25 mouse cellular contexts compared by ENCODE assay signal in the genomic region with DNA sequence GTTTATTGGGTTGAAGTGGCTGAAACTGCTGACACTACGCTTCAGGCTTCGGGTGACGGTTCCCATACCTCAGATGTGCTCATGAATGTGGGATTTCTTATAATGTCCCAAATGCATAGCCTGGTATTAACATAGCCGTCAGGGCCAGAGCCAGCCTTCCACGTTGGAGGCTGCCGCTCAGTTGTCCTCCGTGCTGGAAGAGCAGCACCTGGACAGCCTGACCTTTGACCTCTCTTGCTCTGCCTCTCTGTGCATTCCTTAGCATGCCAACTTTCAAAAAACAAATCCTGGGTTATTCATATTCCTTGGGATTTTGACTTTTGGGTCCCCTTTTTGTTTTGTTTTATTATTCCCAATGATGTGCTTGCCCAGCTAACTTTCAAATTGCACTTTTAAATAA. TPM values are rescaled to one million over a fixed set of nuclear protein-coding genes. Genes with fewer than 3 reads are reported as not detected.
DNase-seq lines count a peak whose midpoint lies in the region; ATAC-seq and TF ChIP-seq lines count a peak whose summit lies in the region.
"Had no signal": no experiment of that assay in that cellular context is flagged by ENCODE, and none has a peak within 500 bp of the region (broad histone marks: within the 10 kb centered on the region; RNA-seq: fewer than 3 reads in every experiment).

No protein-coding gene starts in this region.

- no peak overlapping the region for H3K4me2 ChIP-seq in embryonic facial prominence, embryonic 12.5 days (replicated peaks)
- H3K4me2 ChIP-seq in neural tube, embryonic 13.5 days = no peak overlapping the region
- H3K4me2 ChIP-seq: heart, embryonic 15.5 days; liver, embryonic 15.5 days; lung, embryonic 15.5 days; midbrain, embryonic 12.5 days had no signal

- H3K4me1 ChIP-seq in embryonic facial prominence, embryonic 12.5 days = peaks cover 24% of the 10 kb centered on the region
- H3K4me1 ChIP-seq in embryonic facial prominence, embryonic 10.5 days = peaks cover 41% of the 10 kb centered on the region
- H3K4me1 ChIP-seq in neural tube, embryonic 13.5 days (replicated peaks) = peaks cover 67% of the 10 kb centered on the region

- no peak for TF ChIP-seq CTCF in layer of hippocampus, adult 2 months (conservative IDR thresholded peaks at IDR 0.05)

- no peak for DNase-seq in embryonic facial prominence, embryonic 10.5 days (ENCODE audit: low spot score)
- DNase-seq in layer of hippocampus, adult 2 months (ENCODE audit: low spot score in 2 of 2) = no peak
- DNase-seq in layer of hippocampus, adult 18-20 months (ENCODE audit: low spot score in 2 of 2) = no peak
- DNase-seq in neural tube, embryonic 10.5 days (ENCODE audit: extremely low spot score, low spot score) = no peak
- DNase-seq in spleen, postnatal 10 days (ENCODE audit: low spot score in 2 of 2) = no peak
- DNase-seq in right cerebral cortex, adult 18-20 months = no peak
- DNase-seq: adrenal gland, adult 8-10 months; cerebellum, adult 2 months; cerebellum, postnatal 14 days; gastrocnemius, postnatal 25 days; kidney, adult 18-20 months; kidney, postnatal 10 days; left cerebral cortex, postnatal 4 days had no signal

- H3K27ac ChIP-seq in embryonic facial prominence, embryonic 12.5 days = 0 out of 2 replicates have a peak overlapping the region, but pooled peaks have one; percentile 25
- H3K27ac ChIP-seq in embryonic facial prominence, embryonic 10.5 days (replicated peaks) = no peak overlapping the region
- H3K27ac ChIP-seq in layer of hippocampus, adult 2 months = peak overlapping the region; percentile 93
- H3K27ac ChIP-seq in neural tube, embryonic 13.5 days (replicated peaks) = peak overlapping the region; percentile 47; the same call in 1 of the 2 replicates
- H3K27ac ChIP-seq: heart, embryonic 10.5 days; heart, embryonic 15.5 days; liver, embryonic 15.5 days; lung, embryonic 15.5 days had no signal

- H3K36me3 ChIP-seq in embryonic facial prominence, embryonic 12.5 days = peaks cover 55% of the 10 kb centered on the region
- H3K36me3 ChIP-seq in embryonic facial prominence, embryonic 10.5 days (replicated peaks) = peaks cover 94% of the 10 kb centered on the region
- H3K36me3 ChIP-seq in neural tube, embryonic 13.5 days = peaks cover 58% of the 10 kb centered on the region

- H3K27me3 ChIP-seq in embryonic facial prominence, embryonic 12.5 days = no peaks in the 10 kb centered on the region
- no peaks in the 10 kb centered on the region for H3K27me3 ChIP-seq in embryonic facial prominence, embryonic 10.5 days (replicated peaks; ENCODE audit: low read depth, poor library complexity, severe bottlenecking)
- H3K27me3 ChIP-seq in neural tube, embryonic 13.5 days = no peaks in the 10 kb centered on the region
- H3K27me3 ChIP-seq: CH12.LX; heart, embryonic 15.5 days; liver, embryonic 15.5 days; lung, embryonic 15.5 days; midbrain, embryonic 12.5 days had no signal

- H3K9me3 ChIP-seq in embryonic facial prominence, embryonic 12.5 days = no peaks in the 10 kb centered on the region
- H3K9me3 ChIP-seq in embryonic facial prominence, embryonic 10.5 days = no peaks in the 10 kb centered on the region
- no peaks in the 10 kb centered on the region for H3K9me3 ChIP-seq in neural tube, embryonic 13.5 days
- H3K9me3 ChIP-seq: G1E; heart, embryonic 10.5 days; heart, embryonic 15.5 days; liver, embryonic 15.5 days; lung, embryonic 15.5 days; midbrain, embryonic 12.5 days had no signal

- no peak overlapping the region for H3K9ac ChIP-seq in embryonic facial prominence, embryonic 12.5 days
- H3K9ac ChIP-seq in neural tube, embryonic 13.5 days = no peak overlapping the region
- H3K9ac ChIP-seq: heart, embryonic 15.5 days; liver, embryonic 15.5 days; lung, embryonic 15.5 days; midbrain, embryonic 12.5 days had no signal

- ATAC-seq in embryonic facial prominence, embryonic 12.5 days (ENCODE audit: insufficient number of reproducible peaks, insufficient read depth, low FRiP score, low TSS enrichment) = no peak
- ATAC-seq in neural tube, embryonic 13.5 days (ENCODE audit: low read depth) = no peak
- ATAC-seq: hindbrain, embryonic 16.5 days had no signal

- H3K4me3 ChIP-seq in embryonic facial prominence, embryonic 12.5 days = no peak overlapping the region
- no peak overlapping the region for H3K4me3 ChIP-seq in embryonic facial prominence, embryonic 10.5 days
- no peak overlapping the region for H3K4me3 ChIP-seq in layer of hippocampus, adult 2 months
- H3K4me3 ChIP-seq in neural tube, embryonic 13.5 days = no peak overlapping the region
- H3K4me3 ChIP-seq: erythroblast, embryonic 14.5 days; heart, embryonic 10.5 days; heart, embryonic 15.5 days; liver, embryonic 15.5 days; lung, embryonic 15.5 days; midbrain, embryonic 12.5 days had no signal

- WGBS in embryonic facial prominence, embryonic 12.5 days = 76% methylated on average over 7 of the region's 7 CpGs
- WGBS in embryonic facial prominence, embryonic 10.5 days = 83% methylated on average over 7 of the region's 7 CpGs
- 67% methylated on average over 7 of the region's 7 CpGs for WGBS in neural tube, embryonic 13.5 days

RNA-seq across cellular contexts. Expression of gene BC034090, which starts 41.1 kb away (rescaled TPM):
- polyA plus RNA-seq in embryonic facial prominence, embryonic 12.5 days (2016; fragmentation: Nextera tagmentation; extraction: Ambion mirVana) = 6.8 and 6.9 TPM in 2 replicates
- polyA plus RNA-seq in embryonic facial prominence, embryonic 10.5 days (2016; fragmentation: Nextera tagmentation; extraction: Ambion mirVana) = 5.3 and 5.7 TPM in 2 replicates
- total RNA-seq in layer of hippocampus, adult 2 months (2021) = 1 to 10 TPM; 7.9 to 8.2 TPM
- 1 to 10 TPM; 5.9 to 7.6 TPM for total RNA-seq in layer of hippocampus, adult 18-20 months (2021)
- polyA plus RNA-seq in neural tube, embryonic 13.5 days (2015; fragmentation: Nextera tagmentation; extraction: Ambion mirVana) = 3.5 and 6.4 TPM in 2 replicates
- total RNA-seq: neutrophil, adult 5-6 weeks had no signal
- polyA plus RNA-seq: erythroblast, embryonic 14.5 days had no signal

RNA-seq across cellular contexts. Expression of gene Stx6, which starts 44.6 kb away (rescaled TPM):
- polyA plus RNA-seq in embryonic facial prominence, embryonic 12.5 days (2016; fragmentation: Nextera tagmentation; extraction: Ambion mirVana) = 109 and 113 TPM in 2 replicates
- 85.0 and 88.9 TPM in 2 replicates for polyA plus RNA-seq in embryonic facial prominence, embryonic 10.5 days (2016; fragmentation: Nextera tagmentation; extraction: Ambion mirVana)
- 100 to 1,000 TPM; 124 to 129 TPM for total RNA-seq in layer of hippocampus, adult 2 months (2021)
- 100 to 1,000 TPM; 122 to 129 TPM for total RNA-seq in layer of hippocampus, adult 18-20 months (2021)
- 106 and 121 TPM in 2 replicates for polyA plus RNA-seq in neural tube, embryonic 13.5 days (2015; fragmentation: Nextera tagmentation; extraction: Ambion mirVana)

RNA-seq across cellular contexts. Expression of gene Mr1, which starts 56.5 kb away (rescaled TPM):
- 4.6 and 6.2 TPM in 2 replicates for polyA plus RNA-seq in embryonic facial prominence, embryonic 12.5 days (2016; fragmentation: Nextera tagmentation; extraction: Ambion mirVana)
- 1.2 and 1.4 TPM in 2 replicates for polyA plus RNA-seq in embryonic facial prominence, embryonic 10.5 days (2016; fragmentation: Nextera tagmentation; extraction: Ambion mirVana)
- 1 to 10 TPM; 3.2 to 3.3 TPM for total RNA-seq in layer of hippocampus, adult 2 months (2021)
- 1 to 10 TPM; 3.8 to 4.1 TPM for total RNA-seq in layer of hippocampus, adult 18-20 months (2021)
- 1.3 TPM in 2 replicates for polyA plus RNA-seq in neural tube, embryonic 13.5 days (2015; fragmentation: Nextera tagmentation; extraction: Ambion mirVana)
- polyA plus RNA-seq: erythroblast, embryonic 14.5 days had no signal
